Mouse (Mus musculus) lung, postnatal 25 days (tissue): ENCODE data around the gene Gli3.

ENCODE experiments used
- DNase-seq: peaks from one replicate; pipeline ENCODE4 v3.0.0; 2022; ENCODE audit warnings: low spot score

Gli3 gene

DNA sequence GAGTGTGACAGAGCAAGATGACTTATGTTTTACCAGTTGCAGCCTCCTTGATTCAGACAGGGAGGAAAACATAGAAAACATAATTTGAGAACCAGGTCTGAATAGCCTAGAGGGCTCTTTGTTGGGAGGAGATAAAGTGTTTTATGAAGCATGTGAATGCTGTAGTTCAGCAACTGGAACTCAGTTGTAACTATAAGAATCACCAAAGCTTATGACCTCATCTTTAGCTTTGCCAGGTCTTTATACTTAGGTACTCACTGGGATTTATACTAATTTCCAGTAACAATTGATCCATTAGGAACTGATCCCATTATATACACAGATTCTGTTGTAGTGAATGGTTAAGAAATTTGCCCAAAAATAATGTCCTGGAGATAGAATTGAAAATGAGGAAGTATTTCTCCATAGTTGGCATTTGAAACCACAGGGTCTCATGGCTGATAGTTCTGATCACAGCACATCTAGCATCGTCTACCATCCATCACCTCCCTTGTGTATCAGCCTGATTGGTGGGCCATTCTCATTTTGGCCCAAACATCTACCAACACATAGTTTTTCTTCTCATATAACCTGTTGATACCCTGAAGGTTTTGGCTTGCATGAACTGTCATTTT lies 259.8 kb downstream of the Gli3 start:
- no peak for DNase-seq

DNA sequence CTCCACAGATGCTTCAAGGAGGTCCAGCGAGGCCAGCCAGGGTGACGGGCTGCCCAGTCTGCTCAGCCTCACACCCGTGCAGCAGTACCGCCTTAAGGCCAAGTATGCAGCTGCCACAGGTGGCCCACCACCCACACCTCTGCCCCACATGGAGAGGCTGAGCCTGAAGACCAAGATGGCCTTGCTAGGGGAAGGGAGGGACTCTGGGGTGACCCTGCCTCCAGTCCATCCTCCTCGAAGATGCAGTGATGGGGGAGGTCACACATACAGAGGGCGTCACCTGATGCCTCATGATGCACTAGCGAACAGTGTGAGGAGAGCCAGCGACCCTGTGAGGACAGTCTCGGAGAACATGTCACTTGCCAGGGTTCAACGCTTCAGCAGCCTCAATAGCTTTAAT lies 261.7 kb downstream of the Gli3 start:
- no peak for DNase-seq

DNA sequence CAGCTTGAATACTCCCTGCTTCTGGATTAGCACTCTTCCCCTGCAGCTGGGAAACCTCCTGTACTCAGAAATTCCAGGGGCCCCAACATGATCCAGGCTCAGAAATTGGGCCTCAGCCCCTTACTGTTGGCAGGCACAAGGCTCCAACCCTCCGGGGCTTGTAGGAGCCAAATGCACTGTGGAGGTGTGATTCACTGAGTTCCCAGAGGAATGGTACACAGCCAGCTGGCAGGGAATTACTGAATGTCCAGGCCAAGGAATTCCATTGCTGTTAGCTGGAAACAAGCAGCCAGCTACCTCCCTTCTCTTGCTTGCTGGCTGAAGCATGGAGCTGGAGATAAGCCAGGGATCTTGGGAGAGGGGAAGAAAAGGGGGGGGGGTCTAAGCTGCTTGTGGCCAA lies 278.7 kb downstream of the Gli3 start:
- DNase-seq = peak; percentile 72

DNA sequence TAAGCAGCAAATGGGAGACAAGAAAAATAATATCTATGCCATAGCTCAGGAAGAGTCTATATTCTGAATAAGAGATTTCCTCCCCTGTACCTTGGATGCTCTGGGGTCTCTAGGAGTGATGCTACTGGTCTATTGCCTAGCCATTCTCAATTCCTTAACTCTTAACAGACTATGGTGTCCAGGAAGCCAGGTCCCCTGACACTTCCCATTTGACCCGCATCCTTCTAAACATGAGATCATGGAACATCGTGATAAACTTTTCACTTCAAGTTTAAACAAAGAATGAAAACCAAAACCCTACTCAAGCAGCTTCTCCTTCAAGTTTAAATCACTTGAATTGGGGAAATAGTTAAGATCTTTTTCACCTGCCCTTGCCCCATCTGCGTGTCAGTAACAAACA lies 279.3 kb downstream of the Gli3 start:
- no peak for DNase-seq

DNA sequence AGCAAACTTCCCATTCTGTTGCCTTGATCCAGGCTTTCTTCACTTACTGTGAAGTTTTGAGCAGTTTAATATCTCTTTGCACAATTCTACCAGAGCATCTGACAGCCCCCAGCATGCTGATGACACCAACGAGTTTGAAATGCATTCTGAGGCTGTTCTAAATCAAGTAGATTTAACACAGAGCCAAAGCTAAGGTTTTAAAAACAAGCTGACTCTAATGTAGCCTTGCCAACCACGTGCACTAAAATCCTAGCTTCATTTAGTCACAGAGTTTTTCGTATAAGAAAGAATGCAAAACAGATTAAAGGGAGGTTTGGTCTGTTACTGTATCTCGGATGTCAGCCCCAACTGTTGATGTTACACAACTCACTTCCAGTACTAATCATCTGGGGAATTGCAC lies 279.7 kb downstream of the Gli3 start:
- DNase-seq = no peak

DNA sequence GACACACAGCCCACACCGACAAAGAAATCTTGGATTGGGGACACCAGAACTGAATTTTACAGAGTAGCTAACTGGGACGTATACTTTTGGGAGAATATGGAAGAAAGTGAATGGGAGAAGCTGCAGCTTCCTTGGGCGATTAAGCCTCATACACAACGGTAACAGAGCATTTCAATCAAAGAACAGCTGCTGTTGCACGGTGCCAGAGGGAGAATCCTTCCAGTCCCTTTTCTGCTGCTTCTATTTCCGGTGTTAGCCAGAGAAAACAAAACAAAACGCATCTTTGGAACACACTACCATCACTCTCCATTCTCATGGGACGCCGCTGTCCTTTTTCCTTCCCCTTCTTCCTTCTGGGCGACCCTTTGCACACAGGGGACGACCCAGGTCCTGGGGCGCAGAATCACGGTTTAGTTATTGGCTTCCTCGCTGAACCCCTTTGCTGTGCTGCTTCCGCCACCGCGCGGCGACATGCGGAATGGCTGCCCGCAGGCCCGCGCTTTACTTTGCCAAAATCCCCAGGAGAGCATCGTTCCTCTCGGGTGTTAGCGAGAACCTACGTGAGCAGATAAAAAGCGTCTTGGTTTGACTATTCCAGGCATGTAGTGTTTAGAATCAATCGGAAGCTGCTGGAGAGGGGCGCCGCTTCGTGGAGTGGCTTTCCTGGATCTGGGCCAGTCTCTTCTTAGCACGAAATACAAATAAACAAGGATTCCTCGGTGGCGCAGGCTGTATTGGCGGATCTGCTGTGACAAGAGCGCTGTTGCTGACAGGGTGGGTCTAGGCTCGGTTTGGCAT lies 296.0 kb downstream of the Gli3 start:
- DNase-seq = peak; percentile 65

DNA sequence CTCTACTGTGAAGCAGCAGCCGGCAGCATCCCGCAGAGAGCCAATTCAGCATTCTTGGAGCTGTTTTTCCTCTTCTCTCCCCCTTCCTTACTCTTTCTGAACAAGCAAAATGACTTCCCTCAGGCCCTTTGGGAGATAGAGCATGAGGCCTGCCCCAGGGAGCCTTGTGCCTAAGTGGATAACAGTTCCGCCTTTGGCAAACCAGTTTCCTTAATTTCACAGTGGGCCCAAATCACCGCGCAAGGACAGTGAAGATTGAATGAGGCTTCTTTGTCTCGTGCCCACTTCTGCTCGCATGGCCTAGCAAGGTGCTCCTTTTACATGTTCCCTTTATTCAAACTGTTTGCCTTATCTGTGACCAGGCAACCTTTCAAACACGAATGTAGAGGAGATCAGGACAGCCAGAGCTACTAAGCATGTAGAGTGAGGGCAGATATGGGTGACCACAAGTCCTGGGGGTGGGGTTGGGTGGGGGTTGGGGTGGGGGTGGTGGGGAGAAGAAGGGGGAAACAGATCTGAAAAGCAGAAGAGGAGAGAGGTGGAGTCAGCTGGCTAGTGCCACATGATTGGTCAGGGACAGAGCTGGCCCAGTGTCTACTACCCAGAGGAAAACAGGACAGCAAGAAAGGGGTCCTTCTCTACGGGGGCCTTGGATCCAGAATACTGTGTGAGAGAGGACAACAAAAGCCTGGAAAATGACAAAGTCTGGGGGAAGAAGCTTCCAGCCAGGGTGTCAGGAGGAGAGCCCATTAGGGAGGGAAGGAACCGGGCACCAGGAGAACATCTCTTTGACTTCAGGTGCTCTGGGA lies 296.8 kb downstream of the Gli3 start:
- no peak for DNase-seq

DNA sequence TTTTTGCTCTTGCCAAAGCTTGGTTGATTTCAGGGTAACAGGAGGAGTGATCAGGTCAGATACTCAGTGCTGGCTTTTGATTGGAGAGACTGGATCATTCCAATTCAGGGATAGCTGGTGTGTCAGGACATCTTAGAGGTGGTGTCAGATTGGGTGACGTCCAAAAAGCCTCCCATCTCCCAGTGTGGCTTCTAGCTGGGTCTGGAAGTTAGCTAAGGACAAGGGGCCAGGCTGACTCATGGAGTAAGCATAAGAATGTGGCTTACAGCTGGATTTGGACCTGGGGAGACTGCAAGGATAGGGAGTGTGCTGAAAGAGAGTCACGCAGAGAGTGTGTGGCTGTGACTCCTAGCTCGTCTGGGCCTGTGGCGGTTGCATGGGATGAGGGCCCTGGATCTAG lies 299.3 kb downstream of the Gli3 start:
- no peak for DNase-seq

DNA sequence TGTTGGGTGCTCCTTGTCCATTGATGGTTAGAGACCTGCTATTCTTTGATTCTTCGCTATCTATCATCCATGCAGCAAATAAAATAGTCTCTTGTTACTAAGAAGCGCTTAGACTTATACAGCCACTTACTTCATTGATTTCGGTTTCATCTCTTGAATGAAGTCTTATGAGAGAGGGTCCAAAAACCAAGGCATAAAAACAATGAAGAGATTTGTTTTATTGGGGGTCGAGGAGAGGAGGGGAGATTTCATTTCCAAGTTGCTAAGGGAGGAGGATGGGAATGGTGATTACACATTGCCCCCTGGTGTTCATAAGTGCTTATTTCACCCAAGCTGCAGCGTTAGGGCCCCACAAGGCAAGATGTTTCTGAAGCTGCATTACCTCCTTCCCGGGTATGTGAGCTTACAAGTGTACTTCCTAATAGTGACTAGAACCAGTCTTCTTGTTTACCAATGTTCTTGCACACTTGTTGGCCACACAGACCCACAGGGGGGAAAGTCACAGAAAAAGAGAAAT lies 299.9 kb downstream of the Gli3 start:
- peak; percentile 22 for DNase-seq

DNA sequence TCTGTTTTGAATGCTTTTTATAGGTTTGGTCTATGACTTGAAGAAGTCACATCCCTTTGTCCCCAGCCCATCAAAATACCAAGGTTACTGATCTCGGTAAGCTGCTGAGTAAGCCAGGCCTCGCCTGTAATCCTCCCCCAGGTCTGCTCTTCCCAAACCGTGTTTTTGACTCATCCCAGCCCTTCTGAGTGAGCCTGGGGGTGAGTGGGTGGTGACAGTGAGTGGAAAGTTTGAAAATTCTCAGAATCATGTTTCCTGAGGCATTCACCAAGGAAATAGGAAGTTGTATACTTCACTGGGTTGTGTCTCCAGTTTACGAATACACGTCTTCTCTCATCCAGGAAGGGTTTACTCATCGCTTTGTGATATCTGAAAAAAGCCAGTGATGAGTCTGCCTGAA lies 314.6 kb downstream of the Gli3 start:
- no peak for DNase-seq
